In the genomic region with DNA sequence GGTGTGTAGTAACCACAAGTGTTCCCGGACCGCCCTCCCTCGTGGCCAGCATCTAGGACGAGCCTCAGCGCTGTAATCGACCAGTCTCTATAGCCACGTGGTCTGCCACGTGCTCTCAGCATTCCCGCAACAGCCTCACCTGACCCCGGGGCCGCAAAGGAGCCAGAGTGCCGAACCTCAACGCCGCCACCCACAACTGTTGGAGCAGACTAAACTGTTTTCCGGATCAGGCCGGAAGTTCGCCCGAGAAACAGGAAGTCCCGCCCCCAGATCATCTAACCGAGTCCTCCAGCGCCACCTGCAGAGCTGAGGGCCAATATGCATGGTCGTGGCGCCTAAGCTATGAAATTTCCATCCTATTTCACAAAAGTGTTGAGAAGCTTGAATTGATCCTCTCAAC, we compare ENCODE assay signal across 8 mouse cellular contexts. TPM values are rescaled to one million over a fixed set of nuclear protein-coding genes. Genes with fewer than 3 reads are reported as not detected.
DNase-seq lines count a peak whose midpoint lies in the region; ATAC-seq lines count a peak whose summit lies in the region.

A gene (minus strand): TSS at position 227 of the 400 bp plus-strand sequence.

- no peaks in the 10 kb centered on the region for H3K27me3 ChIP-seq in hindbrain, embryonic 16.5 days (replicated peaks; ENCODE audit: control insufficient read depth, insufficient read depth, low read length)

- peak within 1 kb of the TSS; percentile 90 for H3K4me3 ChIP-seq in hindbrain, embryonic 16.5 days (ENCODE audit: low read length)
- peak within 1 kb of the TSS; percentile 93 for H3K4me3 ChIP-seq in macrophage (ENCODE audit: inconsistent target)

- DNase-seq in WW6 (ENCODE audit: low read depth, low spot score), result peak; percentile 90
- DNase-seq in cerebellum, postnatal 4 days (ENCODE audit: low spot score in 2 of 2), result peak; percentile 91 to 94
- DNase-seq in gastrocnemius, adult 18-20 months (ENCODE audit: low spot score), result peak; percentile 95
- peak; percentile 93 to 97 for DNase-seq in left cerebral cortex, adult 18-20 months (ENCODE audit: low spot score in 2 of 2)
- peak; percentile 91 for DNase-seq in right cerebral cortex, adult 18-20 months
- DNase-seq in urinary bladder, postnatal 10 days (ENCODE audit: low spot score), result peak; percentile 63

- H3K36me3 ChIP-seq in hindbrain, embryonic 16.5 days (ENCODE audit: control insufficient read depth, insufficient read depth, low read length), result peaks cover 16% of the 10 kb centered on the region
- H3K36me3 ChIP-seq in macrophage (ENCODE audit: inconsistent target), result peaks cover 24% of the 10 kb centered on the region; the same call in 1 of the 2 replicates

- no peaks in the 10 kb centered on the region for H3K9me3 ChIP-seq in hindbrain, embryonic 16.5 days (ENCODE audit: control insufficient read depth, low read length)

- H3K79me2 ChIP-seq in macrophage (ENCODE audit: inconsistent target), result peaks cover 11% of the 10 kb centered on the region; the same call in 1 of the 2 replicates

- peak within 1 kb of the TSS; percentile 88 for H3K4me2 ChIP-seq in hindbrain, embryonic 16.5 days (ENCODE audit: low read length)

- H3K27ac ChIP-seq in hindbrain, embryonic 16.5 days (ENCODE audit: low read depth, low read length), result peak within 1 kb of the TSS; percentile 51; the same call in 1 of the 2 replicates
- H3K27ac ChIP-seq in macrophage, result peak within 1 kb of the TSS; percentile 54

- peak; percentile 86 for ATAC-seq in hindbrain, embryonic 16.5 days

- peak within 1 kb of the TSS; percentile 87 for H3K9ac ChIP-seq in hindbrain, embryonic 16.5 days (ENCODE audit: low read depth, low read length)

- peaks cover 13% of the 10 kb centered on the region for H3K4me1 ChIP-seq in hindbrain, embryonic 16.5 days (ENCODE audit: control insufficient read depth, insufficient read depth, low read depth, low read length)

- WGBS in hindbrain, embryonic 16.5 days, result under 1% methylated on average over 23 of the region's 23 CpGs
- under 1% methylated on average over 23 of the region's 23 CpGs for WGBS in macrophage (ENCODE audit: missing documents)

RNA-seq across cellular contexts. Expression of the gene that starts here (rescaled TPM):
- total RNA-seq in gastrocnemius, adult 18-20 months (2021), result 1 to 10 TPM; 4.8 to 5.5 TPM
- polyA plus RNA-seq in hindbrain, embryonic 16.5 days (2015; fragmentation: Nextera tagmentation; extraction: Ambion mirVana), result 13.0 and 15.2 TPM in 2 replicates
- total RNA-seq in left cerebral cortex, adult 18-20 months (2021), result 10 to 100 TPM; 10.7 to 12.3 TPM
- 10 to 100 TPM in 25 of 26 experiments, 1 to 10 TPM in 1; 9.0 to 32.1 (median 20.1) TPM for total RNA-seq in macrophage (2018; cell fraction: chromatin; rRNA removed)
- total RNA-seq in macrophage (2018; cell fraction: cytosol; rRNA removed), result 1 to 10 TPM; 2.1 to 7.6 (median 5.3) TPM
- total RNA-seq in macrophage (2018; cell fraction: nucleus; rRNA removed), result 10 to 100 TPM in 18 of 26 experiments, 1 to 10 TPM in 8; 6.9 to 19.7 (median 12.0) TPM
- 2.5 to 6.5 TPM (median 6.3 TPM) in 3 replicates for polyA plus RNA-seq in macrophage (2018)

Comparison
In these comparisons a context has a peak if more than half of its experiments do, and no peak if none do; other contexts are left out.
1. Peak in every context shown above with its lines: DNase-seq, ATAC-seq, H3K4me3 ChIP-seq and H3K27ac ChIP-seq.